13 mouse cellular contexts compared by ENCODE assay signal in genomic region chr3:129331427-129331826, GRCm38 (mm10). TPM values are rescaled to one million over a fixed set of nuclear protein-coding genes. Genes with fewer than 3 reads are reported as not detected.
DNase-seq lines count a peak whose midpoint lies in the region; ATAC-seq and TF ChIP-seq lines count a peak whose summit lies in the region.
"Had no signal": no experiment of that assay in that cellular context is flagged by ENCODE, and none has a peak within 500 bp of the region (broad histone marks: within the 10 kb centered on the region; RNA-seq: fewer than 3 reads in every experiment).

No protein-coding gene starts in this region.

- H3K9ac ChIP-seq in liver, embryonic 13.5 days = no peak overlapping the region
- H3K9ac ChIP-seq: hindbrain, embryonic 14.5 days had no signal

- TF ChIP-seq CTCF in kidney, adult 2 months (conservative IDR thresholded peaks at IDR 0.05; ENCODE audit: insufficient read depth, insufficient read length, low read depth, low read length) = no peak
- no peak for TF ChIP-seq CTCF in bone marrow, adult 2 months (IDR thresholded peaks at IDR 0.05; ENCODE audit: control insufficient read depth, insufficient read depth, low read length)

- ATAC-seq in liver, embryonic 13.5 days (ENCODE audit: low read depth) = peak; percentile 43; the same call in 1 of the 2 replicates
- no peak for ATAC-seq in erythroid progenitor cell, adult 5-6 weeks (replicated peaks; ENCODE audit: low FRiP score, poor library complexity, severe bottlenecking)
- ATAC-seq: forebrain, embryonic 16.5 days had no signal

- no peaks in the 10 kb centered on the region for H3K9me3 ChIP-seq in liver, embryonic 13.5 days (replicated peaks)

- no peaks in the 10 kb centered on the region for H3K36me3 ChIP-seq in kidney, adult 2 months (ENCODE audit: control insufficient read depth, insufficient read depth, low read length)
- H3K36me3 ChIP-seq in liver, embryonic 13.5 days = no peaks in the 10 kb centered on the region

- DNase-seq in kidney, adult 2 months = no peak
- no peak for DNase-seq in kidney, postnatal 14 days
- no peak for DNase-seq in liver, embryonic 13.5 days
- no peak for DNase-seq in natural killer cell, adult 2 months (ENCODE audit: low spot score in 2 of 2)
- DNase-seq: layer of hippocampus, adult 9-11 months; left cerebral cortex, postnatal 4 days; midbrain, embryonic 14.5 days had no signal

- H3K4me3 ChIP-seq in kidney, adult 2 months (ENCODE audit: insufficient read depth, low read depth, low read length) = peak overlapping the region; percentile 67
- H3K4me3 ChIP-seq in bone marrow, adult 2 months (replicated peaks; ENCODE audit: control insufficient read depth, low read depth, low read length) = peak overlapping the region; percentile 25
- peak overlapping the region; percentile 44 for H3K4me3 ChIP-seq in brown adipose tissue, adult 24 weeks (ENCODE audit: insufficient read depth, low read depth, low read length)
- H3K4me3 ChIP-seq in liver, embryonic 13.5 days (replicated peaks) = peak overlapping the region; percentile 40

- H3K4me2 ChIP-seq in liver, embryonic 13.5 days = peak overlapping the region; percentile 45

- H3K27me3 ChIP-seq in kidney, adult 2 months (replicated peaks; ENCODE audit: control insufficient read depth, insufficient read depth, low read length) = no peaks in the 10 kb centered on the region
- no peaks in the 10 kb centered on the region for H3K27me3 ChIP-seq in liver, embryonic 13.5 days

- peaks cover 22% of the 10 kb centered on the region; the same call in 1 of the 2 replicates for H3K4me1 ChIP-seq in kidney, adult 2 months (ENCODE audit: control insufficient read depth, insufficient read depth, low read length)
- peaks cover 2% of the 10 kb centered on the region; the same call in 1 of the 2 replicates for H3K4me1 ChIP-seq in bone marrow, adult 2 months (ENCODE audit: control insufficient read depth, insufficient read depth, low read length)
- H3K4me1 ChIP-seq in brown adipose tissue, adult 24 weeks (ENCODE audit: control insufficient read depth, insufficient read depth, insufficient read length, low read length) = no peaks in the 10 kb centered on the region
- no peaks in the 10 kb centered on the region for H3K4me1 ChIP-seq in liver, embryonic 13.5 days (replicated peaks)

- TF ChIP-seq POLR2A in kidney, adult 2 months (IDR thresholded peaks at IDR 0.05; ENCODE audit: low read depth, low read length) = no peak
- no peak for TF ChIP-seq POLR2A in bone marrow, adult 2 months (IDR thresholded peaks at IDR 0.05; ENCODE audit: borderline replicate concordance, control insufficient read depth, low read depth, low read length)

- H3K27ac ChIP-seq in kidney, adult 2 months (ENCODE audit: insufficient read depth, low read depth, low read length) = peak overlapping the region; percentile 74; the same call in 1 of the 2 replicates
- no peak overlapping the region for H3K27ac ChIP-seq in bone marrow, adult 2 months (ENCODE audit: control insufficient read depth, insufficient read depth, low read depth, low read length, poor library complexity)
- 0 out of 2 replicates have a peak overlapping the region, but pooled peaks have one; percentile 27 for H3K27ac ChIP-seq in brown adipose tissue, adult 24 weeks (replicated peaks; ENCODE audit: low read depth, low read length)
- H3K27ac ChIP-seq in liver, embryonic 13.5 days = no peak overlapping the region
- H3K27ac ChIP-seq: hindbrain, embryonic 14.5 days had no signal

- WGBS in kidney, adult 2 months = 53% methylated on average over 6 of the region's 6 CpGs
- WGBS in bone marrow, adult 2 months = 81% methylated on average over 6 of the region's 6 CpGs
- WGBS in liver, embryonic 13.5 days (ENCODE audit: insufficient replicate concordance) = 70% methylated on average over 6 of the region's 6 CpGs

RNA-seq across cellular contexts. Expression of gene Enpep, which starts 1.1 kb away (rescaled TPM):
- 41.7 and 52.4 TPM in 2 replicates for polyA plus RNA-seq in kidney, adult 2 months (2012; rRNA removed)
- 1.5 TPM in 1 of 2 replicates, not detected in the other for polyA plus RNA-seq in bone marrow, adult 2 months (2011; ENCODE audit: insufficient read depth, insufficient read length, low replicate concordance, missing spikeins)
- 13.1 and 13.4 TPM in 2 replicates for polyA plus RNA-seq in brown adipose tissue, adult 24 weeks (2012; ENCODE audit: insufficient read depth, insufficient read length, missing spikeins)
- 2.4 and 3.6 TPM in 2 replicates for polyA plus RNA-seq in liver, embryonic 13.5 days (2015; fragmentation: Nextera tagmentation; extraction: Ambion mirVana)
- 0.84 TPM in 1 of 2 replicates, not detected in the other for total RNA-seq in erythroid progenitor cell, adult 5-6 weeks (2015; ENCODE audit: low replicate concordance)
- 2.6 TPM in 1 of 2 replicates, not detected in the other for total RNA-seq in erythroid progenitor cell, adult 5-6 weeks (2017; ENCODE audit: low replicate concordance)
- total RNA-seq: common myeloid progenitor, adult 5-6 weeks had no signal

Comparison
In these comparisons a context has a peak if more than half of its experiments do, and no peak if none do; other contexts are left out.
1. H3K27ac ChIP-seq: peak in kidney, adult 2 months (single experiment) and brown adipose tissue, adult 24 weeks (single experiment); none in bone marrow, adult 2 months (single experiment) and liver, embryonic 13.5 days (single experiment).
2. Peak in every context shown above with its lines, with median percentiles within 50 percentile points of each other: H3K4me3 ChIP-seq.